Mouse (Mus musculus): ENCODE data around the gene Sema6d.

Gene Sema6d

GRCm38 (mm10) chr2:124396733-124397132 lies 307.0 kb downstream of the Sema6d start:
- DNase-seq (ENCODE audit: inconsistent age in 2 of 2, low spot score in 1 of 2), result no peak

- no peak for DNase-seq (ENCODE audit: inconsistent age in 2 of 2, low spot score in 1 of 2)
These were observed 307.5 kb downstream of the Sema6d start for GRCm38 (mm10) chr2:124397304-124397703.

- no peak for DNase-seq (ENCODE audit: inconsistent age in 2 of 2, low spot score in 1 of 2)
These were observed 309.8 kb downstream of the Sema6d start for GRCm38 (mm10) chr2:124399611-124400010.

- DNase-seq (ENCODE audit: inconsistent age in 2 of 2, low spot score in 1 of 2), result no peak
These were observed 312.1 kb downstream of the Sema6d start for GRCm38 (mm10) chr2:124401727-124402380.

- no peak for DNase-seq (ENCODE audit: inconsistent age in 2 of 2, low spot score in 1 of 2)
These were observed 313.8 kb downstream of the Sema6d start for GRCm38 (mm10) chr2:124403571-124403970.

GRCm38 (mm10) chr2:124403981-124404380 lies 314.2 kb downstream of the Sema6d start:
- no peak for DNase-seq (ENCODE audit: inconsistent age in 2 of 2, low spot score in 1 of 2)

- DNase-seq (ENCODE audit: inconsistent age in 2 of 2, low spot score in 1 of 2), result peak in 1 of 2 experiments; percentile 30
These were observed 315.1 kb downstream of the Sema6d start for GRCm38 (mm10) chr2:124404631-124405562.

- DNase-seq (ENCODE audit: inconsistent age in 2 of 2, low spot score in 1 of 2), result no peak
These were observed 319.2 kb downstream of the Sema6d start for GRCm38 (mm10) chr2:124408956-124409355.

- no peak for DNase-seq (ENCODE audit: inconsistent age in 2 of 2, low spot score in 1 of 2)
These were observed 327.0 kb downstream of the Sema6d start for GRCm38 (mm10) chr2:124416730-124417129.

GRCm38 (mm10) chr2:124418319-124418718 lies 328.6 kb downstream of the Sema6d start:
- no peak for DNase-seq (ENCODE audit: inconsistent age in 2 of 2, low spot score in 1 of 2)

- no peak for DNase-seq (ENCODE audit: inconsistent age in 2 of 2, low spot score in 1 of 2)
These were observed 330.5 kb downstream of the Sema6d start for GRCm38 (mm10) chr2:124420170-124420825.

GRCm38 (mm10) chr2:124429744-124430143 lies 340.0 kb downstream of the Sema6d start:
- no peak for DNase-seq (ENCODE audit: inconsistent age in 2 of 2, low spot score in 1 of 2)

- no peak for DNase-seq (ENCODE audit: inconsistent age in 2 of 2, low spot score in 1 of 2)
These were observed 340.9 kb downstream of the Sema6d start for GRCm38 (mm10) chr2:124430708-124431107.

- no peak for DNase-seq (ENCODE audit: inconsistent age in 2 of 2, low spot score in 1 of 2)
These were observed 345.7 kb downstream of the Sema6d start for GRCm38 (mm10) chr2:124435382-124436002.

- no peak for DNase-seq (ENCODE audit: inconsistent age in 2 of 2, low spot score in 1 of 2)
These were observed 346.9 kb downstream of the Sema6d start for GRCm38 (mm10) chr2:124436704-124437103.

GRCm38 (mm10) chr2:124444199-124444598 lies 354.4 kb downstream of the Sema6d start:
- no peak for DNase-seq (ENCODE audit: inconsistent age in 2 of 2, low spot score in 1 of 2)

- peak; percentile 36 to 63 for DNase-seq (ENCODE audit: inconsistent age in 2 of 2, low spot score in 1 of 2)
These were observed 366.1 kb downstream of the Sema6d start for GRCm38 (mm10) chr2:124455881-124456280.

- DNase-seq (ENCODE audit: inconsistent age in 2 of 2, low spot score in 1 of 2), result no peak
These were observed 367.2 kb downstream of the Sema6d start for GRCm38 (mm10) chr2:124456999-124457398.

- no peak for DNase-seq (ENCODE audit: inconsistent age in 2 of 2, low spot score in 1 of 2)
These were observed 368.3 kb downstream of the Sema6d start for GRCm38 (mm10) chr2:124458028-124458427.

GRCm38 (mm10) chr2:124460956-124461355 lies 371.2 kb downstream of the Sema6d start:
- no peak for DNase-seq (ENCODE audit: inconsistent age in 2 of 2, low spot score in 1 of 2)

- no peak for DNase-seq (ENCODE audit: inconsistent age in 2 of 2, low spot score in 1 of 2)
These were observed 371.6 kb downstream of the Sema6d start for GRCm38 (mm10) chr2:124461378-124461851.
